Mouse (Mus musculus): ENCODE measurements at regions not wholly inside any gene's neighbourhood (a gene's known extent, or its start where the extent isn't known, plus 50 kb on each side); places are given as distances from the start of the nearest gene placed in this dataset.
A peak's percentile ranks its signal among the peaks of the same experiment; 100 is the strongest.
"Not testable (repeated sequence)": the region's sequence is repeated elsewhere in the genome, so short reads cannot be mapped to it uniquely, and the experiment has no call there.

DNA sequence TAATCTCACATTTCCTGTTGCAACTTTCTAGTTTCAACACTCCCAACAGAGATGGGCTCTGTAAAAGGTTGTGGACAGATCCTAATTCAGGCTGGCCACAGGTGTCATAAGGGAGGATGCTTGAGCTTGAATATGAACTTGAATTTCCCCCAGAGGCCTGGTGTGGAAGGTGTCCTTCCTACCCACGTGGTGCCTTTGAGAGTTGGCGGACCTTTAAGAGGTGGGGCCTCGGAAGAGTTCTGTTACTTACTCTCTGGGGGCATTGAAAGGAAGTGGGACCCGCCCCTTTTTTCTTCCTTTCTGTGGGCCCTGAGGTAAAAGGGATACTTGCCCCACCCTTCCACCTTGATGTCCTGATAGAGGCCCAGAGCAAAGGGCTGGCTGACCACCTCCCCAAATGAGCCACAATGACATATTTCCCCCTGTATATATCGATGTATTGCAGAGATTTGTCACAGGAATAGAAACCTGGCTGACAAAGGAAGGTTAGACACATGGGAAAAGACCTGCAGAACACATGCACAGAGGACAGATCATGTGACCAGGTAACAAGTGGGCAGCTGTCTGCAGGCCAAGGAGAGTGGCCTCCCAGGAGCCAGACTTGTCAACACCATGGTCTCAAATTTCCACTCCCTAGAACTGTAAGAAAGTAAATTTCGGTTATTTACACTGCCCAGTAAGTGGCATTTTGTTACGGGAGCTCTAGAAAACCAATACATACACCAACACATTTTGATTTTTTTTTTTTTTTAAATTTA, 84.2 kb upstream of the Klf13 start:
- WGBS, result 52% methylated on average over 7 of the region's 7 CpGs
- no peak overlapping the region for H3K27ac ChIP-seq
- H3K9ac ChIP-seq, result no peak overlapping the region

DNA sequence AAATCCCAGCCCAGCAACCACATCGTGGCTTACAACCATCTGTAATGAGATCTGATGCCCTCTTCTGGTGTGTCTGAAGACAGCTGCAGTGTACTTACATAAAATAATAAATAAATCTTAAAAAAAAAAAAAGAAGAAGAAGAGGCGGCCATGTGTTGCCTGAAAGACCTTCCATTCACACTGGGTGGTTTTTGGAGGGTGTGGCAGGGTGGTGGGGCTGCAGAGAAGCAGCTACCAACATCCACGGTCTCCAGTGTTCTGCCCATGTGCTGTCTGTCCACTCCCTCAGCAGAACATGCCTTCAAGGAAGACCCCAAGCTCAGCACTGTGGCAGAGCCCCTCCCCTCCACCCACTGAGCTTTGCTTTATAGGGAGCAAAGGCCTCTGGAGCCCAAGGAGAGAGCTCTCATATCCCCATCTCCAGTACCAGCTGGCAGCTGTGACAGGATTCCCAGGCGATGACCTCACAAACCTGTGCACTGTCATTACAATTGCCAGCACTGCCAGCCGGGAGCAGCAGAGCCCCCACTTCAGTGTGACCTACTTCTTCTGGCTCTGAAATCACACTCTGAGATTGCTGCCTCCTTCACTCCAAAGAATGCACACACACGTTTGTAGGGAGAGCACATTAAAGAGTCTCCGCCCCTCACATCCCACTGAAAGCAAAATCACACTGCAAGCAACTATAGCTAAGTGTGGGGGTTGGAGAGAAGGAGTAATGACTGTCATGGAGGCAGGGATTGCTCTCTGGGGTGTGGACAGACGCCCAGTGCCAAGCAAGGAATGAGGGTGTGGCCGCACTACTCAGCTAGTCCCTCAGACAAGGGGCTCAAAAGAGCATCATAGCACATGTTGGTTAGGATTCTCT, 82.8 kb upstream of the Klf13 start:
- Histone ChIP-seq H3K27me3 (no peaks in the 10 kb centered on the region), H3K4me2 (no peak overlapping the region), H3K4me1 (peaks cover 6% of the 10 kb centered on the region; the same call in 1 of the 2 replicates), H3K27ac (no peak overlapping the region), H3K9ac (no peak overlapping the region), H3K9me3 (no peaks in the 10 kb centered on the region), H3K4me3 (no peak overlapping the region), H3K36me3 (no peaks in the 10 kb centered on the region)
- ATAC-seq (ENCODE audit: borderline replicate concordance, extremely low read depth, low FRiP score, low TSS enrichment), result peak; percentile 31; the same call in 1 of the 2 replicates
- 51% methylated on average over 9 of the region's 9 CpGs for WGBS

More for the DNA sequence above, 84.2 kb upstream of the Klf13 start:
- Histone ChIP-seq H3K9me3 (no peaks in the 10 kb centered on the region), H3K27me3 (no peaks in the 10 kb centered on the region), H3K4me1 (peaks cover 6% of the 10 kb centered on the region; the same call in 1 of the 2 replicates), H3K4me3 (no peak overlapping the region), H3K4me2 (no peak overlapping the region), H3K36me3 (no peaks in the 10 kb centered on the region)
- no peak for ATAC-seq (ENCODE audit: borderline replicate concordance, extremely low read depth, low FRiP score, low TSS enrichment)

DNA sequence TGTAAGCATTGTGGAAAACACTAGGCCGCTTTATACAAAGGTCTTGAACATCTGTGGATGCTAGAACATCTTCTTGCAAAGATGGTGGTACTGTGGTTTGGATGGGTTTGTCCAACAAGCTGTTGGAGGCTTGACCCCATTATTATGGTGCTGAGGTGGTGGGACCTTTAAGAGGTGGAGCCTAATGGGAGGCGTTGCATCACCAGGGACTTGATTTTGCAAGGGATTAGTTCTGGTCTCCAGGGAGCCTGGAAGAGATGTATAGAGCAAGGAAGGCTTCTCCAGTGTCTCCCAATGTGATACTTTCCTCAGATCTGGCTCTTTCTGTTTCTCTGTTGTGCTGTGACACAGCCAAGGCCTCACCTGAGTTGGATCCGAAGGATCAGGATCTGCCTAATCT, 79.4 kb upstream of the Klf13 start:
- H3K4me2 ChIP-seq, result no peak overlapping the region
- no peak overlapping the region for H3K4me3 ChIP-seq
- H3K9me3 ChIP-seq, result no peaks in the 10 kb centered on the region
- no peaks in the 10 kb centered on the region for H3K27me3 ChIP-seq
- 71% methylated on average over 3 of the region's 3 CpGs for WGBS
- H3K9ac ChIP-seq, result no peak overlapping the region
- H3K4me1 ChIP-seq, result peaks cover 6% of the 10 kb centered on the region; the same call in 1 of the 2 replicates
- no peak for ATAC-seq (ENCODE audit: borderline replicate concordance, extremely low read depth, low FRiP score, low TSS enrichment)
- no peaks in the 10 kb centered on the region for H3K36me3 ChIP-seq
- H3K27ac ChIP-seq, result no peak overlapping the region

DNA sequence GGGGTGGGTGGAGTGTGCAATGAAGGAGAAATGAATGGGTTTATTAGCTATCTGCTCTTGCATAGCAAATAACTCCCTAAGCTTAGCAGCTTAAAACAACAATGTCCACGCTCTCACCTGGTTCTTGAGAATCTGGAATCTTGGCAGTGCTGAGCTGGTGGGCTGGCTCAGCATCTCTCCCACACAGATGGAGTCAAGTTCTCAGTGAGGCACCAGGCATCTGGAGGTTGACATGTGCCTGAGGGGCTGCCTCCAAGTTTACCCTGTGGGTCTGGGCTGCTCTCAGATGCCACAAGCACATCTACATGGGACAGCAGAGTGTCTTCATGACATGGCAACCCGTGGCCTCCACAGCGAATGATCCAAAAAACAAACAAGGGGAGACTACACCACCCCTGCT, 78.2 kb upstream of the Klf13 start:
- 57% methylated on average over 3 of the region's 3 CpGs for WGBS

DNA sequence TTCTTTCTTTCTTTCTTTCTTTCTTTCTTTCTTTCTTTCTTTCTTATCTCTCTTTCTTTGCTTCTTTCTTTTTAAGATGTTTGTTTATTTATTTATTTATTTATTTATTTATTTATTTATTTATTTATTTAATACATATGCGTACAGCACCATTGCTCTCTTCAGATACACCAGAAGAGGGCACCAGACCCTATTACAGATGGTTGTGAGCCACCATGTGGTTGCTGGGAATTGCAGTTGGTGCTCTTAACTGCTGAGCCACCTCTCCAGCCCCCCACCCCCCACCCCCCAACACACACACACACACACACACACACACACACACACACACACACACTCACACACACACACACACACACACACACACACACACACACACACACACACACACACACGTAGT, 76.4 kb upstream of the Klf13 start:
- not testable (repeated sequence) for H3K9ac ChIP-seq; H3K4me1 ChIP-seq; ATAC-seq (ENCODE audit: borderline replicate concordance, extremely low read depth, low FRiP score, low TSS enrichment); H3K27me3 ChIP-seq; H3K4me2 ChIP-seq; H3K36me3 ChIP-seq; H3K9me3 ChIP-seq; H3K27ac ChIP-seq; H3K4me3 ChIP-seq
- 91% methylated on average over 2 of the region's 2 CpGs for WGBS

More for the DNA sequence above, 78.2 kb upstream of the Klf13 start:
- Histone ChIP-seq H3K27ac (no peak overlapping the region), H3K36me3 (no peaks in the 10 kb centered on the region), H3K27me3 (no peaks in the 10 kb centered on the region), H3K4me3 (no peak overlapping the region), H3K9ac (no peak overlapping the region), H3K4me2 (no peak overlapping the region), H3K9me3 (no peaks in the 10 kb centered on the region), H3K4me1 (peaks cover 6% of the 10 kb centered on the region; the same call in 1 of the 2 replicates)
- ATAC-seq (ENCODE audit: borderline replicate concordance, extremely low read depth, low FRiP score, low TSS enrichment), result no peak

DNA sequence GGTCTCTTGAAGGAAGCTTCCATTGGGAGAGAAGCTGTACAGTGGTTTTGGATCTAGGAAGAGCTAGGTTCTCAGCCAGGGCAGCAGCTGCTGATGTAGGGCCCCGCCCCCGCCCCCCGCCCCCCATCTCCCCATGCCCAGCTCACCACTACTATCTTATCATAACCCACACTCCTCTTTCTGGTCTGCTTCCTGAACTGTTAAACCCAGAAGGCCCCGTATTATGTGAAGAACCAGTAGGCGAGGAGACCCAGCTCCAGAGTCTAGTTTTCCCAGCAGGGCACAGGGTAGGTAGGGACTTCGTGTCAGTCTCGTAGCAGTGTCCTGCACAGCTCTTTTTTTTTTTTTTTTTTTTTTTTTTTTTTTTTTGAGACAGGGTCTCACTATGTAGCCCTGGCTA, 75.5 kb upstream of the Klf13 start:
- 74% methylated on average over 7 of the region's 7 CpGs for WGBS
- no peak overlapping the region for H3K27ac ChIP-seq
- no peak overlapping the region for H3K9ac ChIP-seq
- H3K9me3 ChIP-seq, result no peaks in the 10 kb centered on the region
- H3K27me3 ChIP-seq, result no peaks in the 10 kb centered on the region
- H3K4me2 ChIP-seq, result no peak overlapping the region
- no peak for ATAC-seq (ENCODE audit: borderline replicate concordance, extremely low read depth, low FRiP score, low TSS enrichment)
- H3K4me1 ChIP-seq, result no peaks in the 10 kb centered on the region
- no peaks in the 10 kb centered on the region for H3K36me3 ChIP-seq
- H3K4me3 ChIP-seq, result no peak overlapping the region

DNA sequence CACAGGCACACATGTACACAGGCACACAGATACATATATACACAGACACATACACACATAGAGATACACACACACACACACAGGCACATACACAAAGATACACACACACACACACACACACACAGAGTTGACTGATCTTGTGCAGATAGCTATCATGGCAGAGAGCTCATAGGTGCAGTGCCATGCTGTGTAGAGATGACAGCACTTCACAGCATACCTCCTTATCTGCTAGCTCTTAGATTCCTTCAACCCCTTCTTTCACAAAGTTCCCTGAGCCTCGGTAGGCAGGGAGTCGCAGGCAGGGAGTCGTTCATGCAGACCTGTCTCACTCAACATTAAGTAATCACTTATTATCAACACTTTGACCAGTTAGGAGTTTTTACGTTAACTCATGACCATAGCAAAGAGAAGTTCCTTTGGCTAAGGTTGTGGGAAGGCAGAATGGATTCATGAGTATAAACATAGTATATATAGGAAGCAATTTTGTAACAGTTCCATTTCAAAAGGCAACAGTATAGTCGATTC, 74.4 kb upstream of the Klf13 start:
- H3K27me3 ChIP-seq, result no peaks in the 10 kb centered on the region
- no peaks in the 10 kb centered on the region for H3K4me1 ChIP-seq
- no peak for ATAC-seq (ENCODE audit: borderline replicate concordance, extremely low read depth, low FRiP score, low TSS enrichment)
- H3K9me3 ChIP-seq, result no peaks in the 10 kb centered on the region
- H3K9ac ChIP-seq, result no peak overlapping the region
- H3K4me3 ChIP-seq, result no peak overlapping the region
- WGBS, result 47% methylated on average over 5 of the region's 5 CpGs
- H3K36me3 ChIP-seq, result no peaks in the 10 kb centered on the region
- no peak overlapping the region for H3K27ac ChIP-seq
- no peak overlapping the region for H3K4me2 ChIP-seq

DNA sequence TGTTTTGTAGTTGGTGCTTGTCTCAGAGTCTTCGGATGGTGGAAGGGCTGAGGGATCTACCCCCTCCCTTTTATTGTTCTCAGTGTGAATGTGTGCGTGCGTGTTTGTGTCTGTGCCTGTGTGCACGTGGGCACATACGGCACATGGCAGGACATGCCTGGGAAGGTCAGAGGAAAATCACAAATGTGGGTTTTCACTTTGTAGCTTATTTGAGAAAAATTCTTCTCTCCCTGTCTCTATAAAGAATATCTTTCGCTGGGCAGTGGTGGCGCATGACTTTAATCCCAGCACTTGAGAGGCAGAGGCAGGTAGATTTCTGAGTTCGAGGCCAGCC, 73.5 kb upstream of the Klf13 start:
- no peak for ATAC-seq (ENCODE audit: borderline replicate concordance, extremely low read depth, low FRiP score, low TSS enrichment)
- WGBS, result 75% methylated on average over 8 of the region's 8 CpGs
- Histone ChIP-seq H3K4me1 (no peaks in the 10 kb centered on the region), H3K9me3 (no peaks in the 10 kb centered on the region), H3K27me3 (no peaks in the 10 kb centered on the region), H3K4me2 (no peak overlapping the region), H3K9ac (no peak overlapping the region), H3K27ac (no peak overlapping the region; the same call in 1 of the 2 replicates), H3K4me3 (no peak overlapping the region), H3K36me3 (no peaks in the 10 kb centered on the region)

DNA sequence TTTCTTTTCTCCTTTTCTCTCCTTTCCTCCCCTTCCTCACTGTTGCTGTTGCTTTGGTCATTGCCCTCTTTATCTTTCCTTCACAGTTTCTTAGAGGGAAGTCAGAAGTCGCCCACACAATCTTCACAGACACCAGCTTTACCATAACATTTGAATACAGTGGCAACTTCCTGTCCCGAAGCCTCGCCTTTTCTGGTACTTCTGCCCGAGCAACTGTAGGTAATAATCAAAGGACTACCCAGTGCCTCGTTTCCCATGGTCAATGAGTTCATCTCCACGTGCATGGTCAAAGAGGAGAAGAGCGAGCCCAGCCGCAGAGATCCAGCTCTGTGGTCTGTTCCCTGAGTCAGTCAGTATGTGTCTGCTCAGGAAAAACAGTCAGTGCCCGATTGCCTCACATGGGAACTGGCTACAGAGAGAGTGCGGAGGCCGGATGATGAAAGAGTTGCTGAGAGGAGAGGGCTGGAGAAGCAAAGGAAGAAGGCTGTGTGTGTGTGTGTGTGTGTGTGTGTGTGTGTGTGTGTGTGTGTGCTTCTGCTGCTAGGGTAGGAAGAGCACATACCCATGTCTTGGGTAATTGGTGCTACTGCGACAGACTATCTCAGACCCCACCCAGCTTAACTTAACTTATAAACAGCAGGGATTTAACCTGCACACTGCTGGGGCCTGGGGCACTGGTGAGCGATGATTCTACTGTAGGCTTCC, 73.0 kb upstream of the Klf13 start:
- peak overlapping the region; percentile 25; the same call in 1 of the 2 replicates for H3K27ac ChIP-seq
- no peak overlapping the region for H3K9ac ChIP-seq
- ATAC-seq (ENCODE audit: borderline replicate concordance, extremely low read depth, low FRiP score, low TSS enrichment), result peak; percentile 66; the same call in 1 of the 2 replicates

DNA sequence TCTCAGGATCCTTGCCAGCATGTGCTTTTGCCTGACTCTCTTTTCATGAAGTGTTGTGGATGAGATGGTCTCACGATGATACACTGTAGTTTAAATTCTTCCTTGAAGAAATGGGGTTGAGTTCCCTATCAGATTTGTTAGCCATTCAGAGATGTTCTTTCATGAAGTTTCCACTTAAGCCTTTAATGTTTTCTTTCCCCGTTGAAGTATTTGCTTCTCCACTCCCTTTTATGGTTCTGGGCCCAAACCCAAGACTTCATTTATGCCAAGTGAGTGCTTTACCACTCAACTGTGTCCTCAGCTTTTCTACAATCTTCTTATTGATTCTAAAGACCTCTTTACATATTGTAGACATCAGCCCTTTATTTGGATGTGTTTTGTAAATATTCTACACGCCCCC, 71.9 kb upstream of the Klf13 start:
- H3K4me2 ChIP-seq, result no peak overlapping the region
- H3K27ac ChIP-seq, result no peak overlapping the region
- WGBS, result 53% methylated on average over 3 of the region's 3 CpGs
- H3K9ac ChIP-seq, result no peak overlapping the region
- H3K4me3 ChIP-seq, result no peak overlapping the region
- no peaks in the 10 kb centered on the region for H3K9me3 ChIP-seq
- no peak for ATAC-seq (ENCODE audit: borderline replicate concordance, extremely low read depth, low FRiP score, low TSS enrichment)
- H3K27me3 ChIP-seq, result no peaks in the 10 kb centered on the region
- H3K4me1 ChIP-seq, result no peaks in the 10 kb centered on the region
- H3K36me3 ChIP-seq, result no peaks in the 10 kb centered on the region

More for the DNA sequence above, 73.0 kb upstream of the Klf13 start:
- no peak overlapping the region for H3K4me3 ChIP-seq
- H3K4me2 ChIP-seq, result no peak overlapping the region
- H3K36me3 ChIP-seq, result no peaks in the 10 kb centered on the region
- WGBS, result 41% methylated on average over 13 of the region's 13 CpGs
- no peaks in the 10 kb centered on the region for H3K9me3 ChIP-seq
- no peaks in the 10 kb centered on the region for H3K27me3 ChIP-seq
- H3K4me1 ChIP-seq, result no peaks in the 10 kb centered on the region

DNA sequence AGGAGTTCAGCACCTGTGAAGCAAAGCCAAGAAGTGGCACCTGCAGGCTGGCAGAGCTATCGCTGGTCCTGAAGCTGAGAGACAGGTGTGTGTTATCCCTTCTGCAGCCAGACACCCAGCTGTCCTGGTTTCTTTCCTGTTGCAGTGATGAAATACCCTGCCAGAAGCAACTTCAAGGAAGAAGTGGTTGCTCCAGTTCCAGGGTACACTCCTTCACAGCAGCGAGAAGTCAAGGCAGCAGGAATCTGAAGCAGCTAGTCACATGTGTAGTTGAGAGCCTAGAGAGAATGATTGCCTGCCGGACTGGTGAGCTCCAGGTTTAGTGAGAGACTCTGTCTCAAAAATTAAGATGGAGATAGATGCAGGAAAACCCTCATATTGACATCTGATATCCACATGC, 69.1 kb upstream of the Klf13 start:
- 56% methylated on average over 3 of the region's 3 CpGs for WGBS
- Histone ChIP-seq H3K9me3 (no peaks in the 10 kb centered on the region), H3K4me1 (no peaks in the 10 kb centered on the region), H3K27ac (no peak overlapping the region), H3K9ac (no peak overlapping the region), H3K4me3 (no peak overlapping the region), H3K27me3 (no peaks in the 10 kb centered on the region), H3K36me3 (no peaks in the 10 kb centered on the region), H3K4me2 (no peak overlapping the region)
- no peak for ATAC-seq (ENCODE audit: borderline replicate concordance, extremely low read depth, low FRiP score, low TSS enrichment)

Data from lung, embryonic 15.5 days (tissue).